Mouse (Mus musculus) layer of hippocampus, adult 11-12 months (tissue): ENCODE measurements around the gene Gm12830.

Source experiments
- DNase-seq: peaks from one replicate; pipeline ENCODE4 v3.0.0; 2022; ENCODE audit warnings: low spot score

The Gm12830 gene

DNA sequence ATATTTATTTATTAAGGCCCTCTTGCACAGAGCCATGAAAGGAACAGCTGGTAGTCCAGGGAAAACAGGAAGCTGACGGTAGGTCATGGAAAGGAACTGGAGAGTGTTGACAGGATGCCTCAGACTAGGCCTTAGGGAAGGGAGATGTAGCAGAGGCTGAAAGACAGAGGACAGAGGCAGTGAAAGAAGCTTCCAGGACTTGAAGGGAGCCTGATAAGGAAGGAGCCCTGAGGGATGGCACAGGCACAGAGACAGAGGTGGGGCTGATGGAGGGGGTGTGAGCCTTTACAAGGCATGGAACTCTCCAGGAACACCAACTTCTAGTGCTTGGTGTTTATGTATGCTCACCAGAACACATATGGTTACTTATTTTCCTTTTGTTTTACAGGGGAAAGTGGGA, 23.1 kb downstream of the Gm12830 start:
- DNase-seq, result no peak

- no peak for DNase-seq
These were observed 24.1 kb downstream of the Gm12830 start for GRCm38 (mm10) chr4:114845622-114846021.

- no peak for DNase-seq
These were observed 25.2 kb downstream of the Gm12830 start for GRCm38 (mm10) chr4:114846723-114847122.

GRCm38 (mm10) chr4:114853968-114854367, 32.4 kb downstream of the Gm12830 start:
- no peak for DNase-seq

- no peak for DNase-seq
These were observed 36.9 kb downstream of the Gm12830 start for GRCm38 (mm10) chr4:114858426-114858825.

- DNase-seq, result no peak
These were observed 41.6 kb downstream of the Gm12830 start for GRCm38 (mm10) chr4:114863166-114863565.

GRCm38 (mm10) chr4:114869765-114870490, 48.4 kb downstream of the Gm12830 start:
- DNase-seq, result no peak

DNA sequence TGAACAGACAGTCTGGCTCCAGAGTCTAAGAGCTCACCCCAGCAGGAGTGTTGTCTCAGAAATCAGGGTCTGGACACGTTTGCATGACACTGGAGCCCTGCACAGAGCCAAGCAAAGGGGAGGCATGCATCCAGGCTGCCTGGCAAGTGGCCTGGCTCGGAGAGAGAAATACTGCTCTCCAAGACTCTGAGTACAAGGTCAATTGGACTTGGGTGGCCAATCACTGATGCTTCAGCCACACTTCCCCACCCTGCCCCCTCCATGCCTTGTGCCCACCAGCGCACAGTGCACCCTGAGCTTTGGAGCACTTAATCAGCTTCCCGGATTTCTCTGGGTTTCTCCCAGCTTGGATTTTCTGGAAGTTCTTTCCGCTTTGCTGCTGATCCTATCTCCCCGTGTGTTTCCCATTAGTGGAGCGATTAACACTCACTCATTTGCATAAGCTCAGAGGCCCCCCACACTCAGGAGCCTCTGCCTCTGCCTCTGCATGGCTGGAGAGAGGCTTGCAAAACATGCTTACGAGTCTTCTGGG, 55.0 kb downstream of the Gm12830 start:
- no peak for DNase-seq

DNA sequence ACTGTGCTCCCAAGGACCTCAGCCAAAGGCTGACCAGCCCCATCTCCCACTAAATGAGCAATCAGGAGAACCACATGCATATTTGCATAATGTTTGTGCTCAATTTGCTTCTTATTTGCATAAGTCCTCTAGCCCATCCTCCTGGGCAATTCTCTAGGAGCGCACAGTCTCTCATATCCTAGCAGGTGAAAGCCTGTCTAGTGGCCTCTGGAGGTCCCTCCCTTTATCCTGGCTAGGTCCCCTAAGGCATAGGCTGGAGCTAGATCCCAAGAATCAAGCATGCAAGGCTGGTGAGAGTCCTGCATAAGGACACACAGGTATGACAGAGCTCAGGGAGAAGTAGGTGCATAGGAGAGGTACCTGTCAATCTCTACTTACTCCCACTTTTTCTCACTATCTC, 60.7 kb downstream of the Gm12830 start:
- DNase-seq, result no peak

- DNase-seq, result no peak
These were observed 76.3 kb downstream of the Gm12830 start for GRCm38 (mm10) chr4:114897853-114898252.

- DNase-seq, result no peak
These were observed 78.4 kb downstream of the Gm12830 start for GRCm38 (mm10) chr4:114899885-114900284.

- no peak for DNase-seq
These were observed 79.5 kb downstream of the Gm12830 start for GRCm38 (mm10) chr4:114900866-114901642.

GRCm38 (mm10) chr4:114901643-114902351, 80.3 kb downstream of the Gm12830 start:
- DNase-seq, result no peak

DNA sequence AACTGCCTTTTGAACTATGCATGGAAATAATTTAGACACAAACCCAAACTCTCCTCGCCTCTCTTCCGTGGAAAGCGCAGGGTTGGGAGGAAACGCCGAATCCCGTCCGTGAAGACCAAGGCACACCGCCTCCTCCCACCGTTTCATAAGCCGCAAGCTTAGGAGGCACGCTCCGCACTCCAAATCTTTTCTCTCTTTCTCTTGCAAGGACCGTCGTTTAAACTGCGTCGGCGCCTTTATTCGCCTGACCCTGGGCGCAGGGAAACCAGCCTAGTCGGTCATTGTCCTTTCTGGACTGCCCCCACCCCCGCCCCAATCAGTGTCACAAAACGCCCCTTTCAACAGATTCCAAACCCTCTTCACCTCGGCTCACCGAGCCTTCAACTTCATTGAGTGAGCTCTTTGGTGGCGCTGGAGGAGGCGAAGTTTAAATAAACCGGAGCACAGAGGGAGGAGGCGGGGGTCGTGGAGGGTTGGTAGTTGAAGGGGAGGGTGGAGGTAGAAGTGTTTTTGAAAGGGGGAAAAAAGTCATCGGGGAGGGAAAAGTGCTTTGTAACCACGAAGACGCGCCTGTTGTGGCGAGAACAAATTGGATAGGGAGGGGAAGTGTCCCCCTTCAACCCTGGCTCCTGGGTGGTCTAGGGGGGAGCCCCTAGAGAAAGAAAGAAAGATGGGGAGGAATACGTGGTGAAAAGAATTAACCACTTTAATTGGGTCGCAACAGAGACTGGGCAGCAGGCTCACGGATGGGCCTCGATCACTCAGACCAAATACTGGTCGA, 81.3 kb downstream of the Gm12830 start:
- DNase-seq, result no peak

DNA sequence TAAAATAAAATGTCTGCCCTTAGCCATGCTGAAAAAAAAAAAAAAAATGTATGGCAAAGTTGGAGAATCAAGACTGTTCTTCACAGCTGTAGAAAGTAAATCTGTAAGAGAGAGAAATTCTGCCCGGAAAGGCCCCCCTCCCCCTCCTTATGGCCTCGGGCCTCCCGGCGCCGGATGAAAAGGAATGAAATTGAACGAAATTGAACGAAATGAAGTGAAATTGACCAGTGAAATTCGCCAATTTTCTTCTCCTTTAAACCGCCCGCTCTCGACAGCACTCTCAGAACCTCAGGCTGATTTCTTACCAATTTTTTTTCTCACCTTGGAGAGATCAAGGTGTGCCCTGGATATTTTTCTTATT, 81.9 kb downstream of the Gm12830 start:
- DNase-seq, result no peak

DNA sequence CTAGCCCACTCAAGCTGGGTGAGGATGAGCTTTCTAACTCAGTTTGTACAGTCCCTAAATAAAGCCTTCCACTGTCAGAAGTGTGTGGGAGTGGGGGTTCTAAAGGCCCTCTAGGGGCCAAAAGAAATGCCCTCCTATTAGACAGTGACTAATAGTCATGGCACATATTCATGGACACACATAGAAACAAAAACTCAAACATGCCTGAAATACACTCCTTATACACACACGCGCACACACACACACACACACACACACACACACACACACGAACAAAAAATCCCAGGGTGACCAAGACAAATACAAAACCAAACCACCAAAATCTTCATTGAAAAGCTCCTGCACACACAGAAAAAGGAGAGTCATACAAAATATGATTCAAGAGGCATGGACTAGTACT, 84.0 kb downstream of the Gm12830 start:
- DNase-seq, result no peak
